Mouse (Mus musculus) bone marrow macrophage, adult 2 months (primary cell): ENCODE measurements around the gene Clba1.

ENCODE experiments used
- CTCF ChIP-seq: IDR thresholded peaks from 2 replicates; pipeline ENCODE4 v1.5.1; 2012; ENCODE audit warnings: low read depth, mild to moderate bottlenecking, low read length, moderate library complexity
- POLR2A ChIP-seq: IDR thresholded peaks from 2 replicates; pipeline ENCODE4 v1.6.1; 2012; ENCODE audit warnings: mild to moderate bottlenecking, low read depth, low read length, borderline replicate concordance

GRCm38 (mm10) chr12:112764141-112764540, 44.6 kb upstream of the Clba1 start:
- no peak for TF ChIP-seq POLR2A
- TF ChIP-seq CTCF = no peak
